Mouse (Mus musculus): ENCODE data around the gene Gm10491.
"Not testable (repeated sequence)": the region's sequence is repeated elsewhere in the genome, so short reads cannot be mapped to it uniquely, and the experiment has no call there.

Gene Gm10491

GRCm38 (mm10) chrX:7907735-7908134, at the start of gene Gm10491:
Gm10491 (minus strand) TSS chrX:7907835.
- DNase-seq (ENCODE audit: low read depth): no peak

GRCm38 (mm10) chrX:7950091-7950490, 42.5 kb upstream of the Gm10491 start:
- no peak for DNase-seq (ENCODE audit: low read depth)

- DNase-seq (ENCODE audit: low read depth): peak; percentile 94
These were observed 40.4 kb upstream of the Gm10491 start for GRCm38 (mm10) chrX:7947900-7948492.

DNA sequence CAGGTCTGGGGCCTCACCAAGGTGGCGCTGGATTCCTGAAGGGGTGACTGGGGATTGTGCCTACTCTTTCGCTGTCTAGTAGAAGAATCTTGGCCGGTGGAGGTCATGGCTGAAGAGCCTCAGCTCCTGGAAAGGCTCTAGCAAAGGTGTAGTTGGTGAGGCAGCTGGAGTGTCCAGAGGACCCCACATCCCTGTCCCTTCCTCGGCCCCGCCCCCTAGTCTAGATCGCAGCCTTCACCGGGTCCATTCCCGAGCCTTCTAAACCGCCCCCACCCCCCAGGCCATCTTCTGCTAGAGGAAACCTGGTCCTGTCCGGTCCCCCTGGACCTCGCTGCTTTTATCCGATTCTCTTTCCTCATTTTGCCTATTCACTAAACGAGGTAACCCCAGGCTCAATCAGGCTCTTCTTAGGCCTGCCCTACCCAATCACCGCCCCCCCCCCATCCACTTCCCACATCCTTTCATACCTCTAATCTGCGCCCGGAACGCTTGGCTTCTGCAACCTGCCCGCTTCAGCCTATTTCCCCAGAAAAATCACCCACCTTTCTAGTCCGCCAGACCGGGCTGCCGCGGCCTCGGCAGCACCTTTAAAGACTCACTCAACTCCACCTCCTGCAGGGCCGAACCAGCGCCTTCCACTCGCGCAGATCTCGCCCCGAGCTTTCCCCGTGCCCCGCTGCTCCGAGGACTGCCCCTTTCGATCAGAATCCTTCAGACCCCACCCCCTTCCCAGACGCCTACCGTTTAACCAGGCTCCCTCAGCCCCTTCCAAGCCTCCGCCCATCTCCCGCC, 39.7 kb upstream of the Gm10491 start, which contains the start of gene Hdac6:
Gene Hdac6, minus strand, starts transcription at position 782 of the 792 bp plus-strand sequence.
- no peak for DNase-seq (ENCODE audit: low read depth)

- DNase-seq (ENCODE audit: low read depth): no peak
These were observed 38.0 kb upstream of the Gm10491 start for GRCm38 (mm10) chrX:7945618-7946017.

DNA sequence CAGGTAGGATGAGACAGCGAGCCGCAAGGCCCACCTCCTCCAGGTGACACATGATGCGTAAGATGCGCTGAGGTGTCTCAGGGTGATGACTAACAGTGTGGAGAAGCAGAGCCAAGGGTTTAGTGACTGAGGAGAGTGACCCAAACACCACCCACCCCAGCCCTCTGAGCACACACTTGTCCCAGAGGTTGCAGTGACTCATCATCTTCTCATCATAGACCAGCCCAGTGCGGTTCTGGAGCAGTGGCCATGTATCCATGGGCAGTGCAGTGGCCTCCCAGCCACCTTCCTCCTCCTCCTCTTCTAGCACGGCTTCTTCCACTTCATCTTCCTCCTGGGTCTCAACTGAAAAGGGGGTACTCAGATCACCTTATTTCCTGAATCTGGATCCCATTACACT, 30.0 kb upstream of the Gm10491 start:
- no peak for DNase-seq (ENCODE audit: low read depth)

DNA sequence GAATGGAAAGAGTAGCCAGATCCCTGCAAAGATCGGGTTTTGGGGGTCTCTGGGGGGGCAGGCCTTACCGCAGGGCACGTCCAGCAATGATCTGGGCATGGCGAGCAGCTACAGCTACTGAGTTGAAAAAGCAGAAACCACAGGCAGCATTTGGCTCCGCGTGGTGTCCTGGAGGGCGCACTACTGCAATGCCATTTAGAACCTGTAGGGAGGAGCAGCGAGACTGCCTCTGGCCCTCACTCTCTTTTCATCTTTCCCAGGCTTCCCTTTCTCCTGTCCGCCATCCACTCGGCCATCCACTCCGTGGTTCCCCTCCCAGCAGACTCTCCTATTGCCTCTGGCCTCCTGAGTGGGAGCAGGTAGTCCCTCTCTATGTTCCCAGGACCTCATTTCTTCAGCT, 29.2 kb upstream of the Gm10491 start:
- DNase-seq (ENCODE audit: low read depth): no peak

DNA sequence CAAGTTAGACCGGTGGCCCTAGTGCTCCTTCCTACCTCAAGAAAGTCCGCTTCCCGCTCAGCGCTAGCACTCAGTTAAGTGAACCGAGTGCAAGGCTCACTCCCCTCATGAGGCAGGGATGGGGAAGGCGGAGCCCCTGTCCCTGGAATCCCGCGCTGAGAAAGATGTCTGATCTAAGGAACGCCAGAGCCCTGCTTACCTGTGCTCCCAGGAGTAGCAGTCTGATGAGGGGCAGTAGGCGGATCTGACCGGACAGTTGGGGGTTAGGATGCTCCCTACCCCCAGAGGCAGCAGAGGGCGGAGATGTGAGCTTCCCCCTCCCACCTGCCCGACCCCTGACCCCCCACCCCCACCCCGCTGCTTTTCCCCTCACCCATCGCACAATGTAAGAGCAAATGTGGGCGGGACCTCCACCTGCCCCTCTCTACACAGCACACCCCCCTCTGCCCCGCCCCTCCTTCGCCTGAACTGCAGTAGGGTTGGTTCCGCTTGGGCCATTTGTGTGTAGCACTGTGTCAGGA, 20.7 kb upstream of the Gm10491 start, which contains the start of gene Eras:
Gene Eras, minus strand, starts transcription at position 338 of the 521 bp plus-strand sequence.
- no peak for DNase-seq (ENCODE audit: low read depth)

DNA sequence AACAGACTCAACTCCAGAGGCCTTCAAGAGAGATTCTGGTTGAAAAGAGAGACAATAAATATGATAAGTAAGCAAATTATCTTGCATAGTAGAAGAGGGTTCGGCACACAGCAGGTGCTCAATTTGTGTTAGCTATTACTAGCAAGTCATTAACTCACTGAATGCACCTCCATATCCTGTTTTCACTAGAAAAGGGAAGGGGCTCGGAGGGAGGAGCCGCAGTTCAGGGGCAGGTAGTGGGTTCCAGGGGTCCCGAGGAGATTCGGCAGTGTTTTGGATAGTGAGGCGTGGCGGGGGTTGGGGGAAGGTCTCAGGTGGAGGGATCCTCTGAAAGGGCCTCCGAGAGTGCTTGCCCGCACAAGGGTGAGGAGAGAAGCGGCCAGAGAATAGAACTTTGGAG, 19.5 kb upstream of the Gm10491 start:
- no peak for DNase-seq (ENCODE audit: low read depth)

GRCm38 (mm10) chrX:7926266-7926665, 18.6 kb upstream of the Gm10491 start:
- DNase-seq (ENCODE audit: low read depth): no peak

DNA sequence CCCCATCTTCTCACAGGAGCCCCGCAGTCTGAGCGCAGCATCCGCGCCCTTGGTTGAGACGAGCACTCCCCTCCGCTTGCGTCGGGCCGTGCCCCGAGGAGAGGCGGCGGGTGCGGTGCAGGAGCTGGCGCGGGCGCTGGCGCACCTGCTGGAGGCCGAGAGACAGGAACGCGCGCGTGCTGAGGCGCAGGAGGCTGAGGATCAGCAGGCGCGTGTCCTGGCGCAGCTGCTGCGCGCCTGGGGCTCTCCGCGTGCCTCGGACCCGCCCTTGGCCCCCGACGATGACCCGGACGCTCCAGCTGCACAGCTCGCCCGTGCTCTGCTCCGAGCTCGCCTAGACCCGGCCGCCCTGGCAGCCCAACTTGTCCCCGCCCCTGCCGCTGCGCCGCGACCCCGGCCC, 14.4 kb upstream of the Gm10491 start:
- DNase-seq (ENCODE audit: low read depth): no peak

- no peak for DNase-seq (ENCODE audit: low read depth)
These were observed 12.2 kb upstream of the Gm10491 start, which contains the start of gene Pcsk1n for GRCm38 (mm10) chrX:7919601-7920383. Pcsk1n (plus strand) TSS chrX:7919822.

DNA sequence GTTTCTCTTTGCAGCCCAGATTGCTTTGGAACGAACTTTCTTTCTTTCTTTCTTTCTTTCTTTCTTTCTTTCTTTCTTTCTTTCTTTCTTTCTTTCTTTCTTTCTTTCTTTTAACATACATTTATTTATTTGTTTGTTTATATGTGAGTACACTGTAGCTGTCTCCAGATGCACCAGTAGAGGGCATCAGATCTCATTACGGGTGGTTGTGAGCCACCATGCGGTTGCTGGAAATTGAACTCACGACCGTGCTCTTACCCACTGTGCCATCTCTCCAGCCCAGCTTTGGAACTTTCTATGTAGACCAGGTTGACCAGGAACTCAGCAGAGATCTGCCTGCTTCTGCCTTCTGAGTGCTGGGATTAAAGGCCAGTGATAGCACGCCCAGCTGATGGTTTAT, 10.3 kb upstream of the Gm10491 start:
- DNase-seq (ENCODE audit: low read depth): peak; percentile 17

GRCm38 (mm10) chrX:7915669-7916068, 8.0 kb upstream of the Gm10491 start:
- peak; percentile 25 for DNase-seq (ENCODE audit: low read depth)

- no peak for DNase-seq (ENCODE audit: low read depth)
These were observed 2.8 kb upstream of the Gm10491 start for GRCm38 (mm10) chrX:7910473-7910872.

GRCm38 (mm10) chrX:7909242-7909641, 1.6 kb upstream of the Gm10491 start, which contains the start of gene Gm10490:
Gm10490 (plus strand) TSS chrX:7909542.
- not testable (repeated sequence) for DNase-seq (ENCODE audit: low read depth)

GRCm38 (mm10) chrX:7904441-7904840, 3.2 kb downstream of the Gm10491 start:
- no peak for DNase-seq (ENCODE audit: low read depth)

DNA sequence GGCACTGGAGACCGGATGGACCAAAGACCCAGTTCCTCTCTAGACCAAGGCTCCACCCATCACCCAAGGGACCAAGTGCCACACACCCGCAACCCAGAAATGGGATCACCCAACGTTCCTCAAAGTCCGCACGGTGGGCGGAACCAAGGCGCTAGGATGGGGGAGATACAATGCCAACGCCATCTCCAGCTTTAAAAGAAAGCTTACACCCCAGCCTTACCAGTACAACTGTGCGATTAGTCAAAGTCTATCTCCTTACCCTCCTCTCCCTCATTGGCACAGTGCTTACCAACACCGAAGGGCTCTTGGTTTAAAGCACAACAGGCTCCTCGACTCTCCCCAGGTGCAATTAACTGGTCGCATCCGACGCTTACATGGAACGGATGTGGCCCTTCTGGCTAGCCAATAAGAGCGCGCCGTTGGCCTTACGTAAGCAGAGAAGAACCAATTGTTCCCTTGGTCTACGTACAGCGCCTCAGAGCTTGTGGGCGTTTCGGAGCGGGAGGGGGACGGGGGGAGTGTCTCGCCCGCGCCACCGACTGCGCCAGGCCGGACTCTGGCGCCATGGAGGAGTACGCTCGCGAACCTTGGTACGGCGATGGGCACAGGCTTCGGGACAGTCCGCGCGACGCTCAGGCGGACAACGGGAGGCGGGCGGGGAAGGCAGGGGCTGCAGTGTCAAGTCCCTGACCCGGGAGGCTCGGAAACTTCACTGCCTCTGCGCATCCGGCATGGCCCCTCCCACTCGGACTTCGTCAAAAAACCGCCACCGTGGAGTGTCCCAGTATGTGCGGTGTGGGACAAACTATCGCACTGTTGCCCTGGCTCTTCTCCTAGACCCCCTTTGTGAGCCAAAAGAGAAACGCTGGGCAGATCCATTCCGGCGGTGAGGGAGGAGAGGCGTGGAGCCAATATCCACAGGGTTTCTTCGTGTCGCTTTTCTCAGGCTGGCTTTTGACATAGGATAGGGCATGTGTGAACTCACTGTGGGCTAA, 8.5 kb downstream of the Gm10491 start, which contains the start of the genes Pqbp1 and Timm17b:
Gene Pqbp1, minus strand, starts transcription at position 390 of the 995 bp plus-strand sequence.
Gene Timm17b, plus strand, starts transcription at position 478 of the 995 bp plus-strand sequence.
- peak; percentile 94 for DNase-seq (ENCODE audit: low read depth)

DNA sequence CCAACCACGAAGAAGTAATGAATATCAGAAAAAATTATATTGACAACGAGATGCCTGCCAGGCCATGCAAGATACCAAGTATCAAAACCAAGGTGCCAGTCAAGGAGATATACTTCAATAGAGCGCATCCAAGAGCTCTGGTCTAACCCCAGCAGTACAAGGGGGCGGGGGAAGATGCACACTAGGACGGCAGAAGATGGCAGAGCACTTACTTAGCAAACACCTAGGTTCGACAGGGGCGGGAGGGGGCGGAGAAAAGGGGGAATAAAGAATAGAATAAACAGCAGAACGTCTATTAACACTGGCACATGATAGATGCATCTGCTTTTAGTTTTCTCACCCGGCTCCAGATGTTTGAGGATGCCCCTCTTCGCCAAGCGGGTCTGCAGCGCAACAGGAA, 9.4 kb downstream of the Gm10491 start:
- DNase-seq (ENCODE audit: low read depth): peak; percentile 53

DNA sequence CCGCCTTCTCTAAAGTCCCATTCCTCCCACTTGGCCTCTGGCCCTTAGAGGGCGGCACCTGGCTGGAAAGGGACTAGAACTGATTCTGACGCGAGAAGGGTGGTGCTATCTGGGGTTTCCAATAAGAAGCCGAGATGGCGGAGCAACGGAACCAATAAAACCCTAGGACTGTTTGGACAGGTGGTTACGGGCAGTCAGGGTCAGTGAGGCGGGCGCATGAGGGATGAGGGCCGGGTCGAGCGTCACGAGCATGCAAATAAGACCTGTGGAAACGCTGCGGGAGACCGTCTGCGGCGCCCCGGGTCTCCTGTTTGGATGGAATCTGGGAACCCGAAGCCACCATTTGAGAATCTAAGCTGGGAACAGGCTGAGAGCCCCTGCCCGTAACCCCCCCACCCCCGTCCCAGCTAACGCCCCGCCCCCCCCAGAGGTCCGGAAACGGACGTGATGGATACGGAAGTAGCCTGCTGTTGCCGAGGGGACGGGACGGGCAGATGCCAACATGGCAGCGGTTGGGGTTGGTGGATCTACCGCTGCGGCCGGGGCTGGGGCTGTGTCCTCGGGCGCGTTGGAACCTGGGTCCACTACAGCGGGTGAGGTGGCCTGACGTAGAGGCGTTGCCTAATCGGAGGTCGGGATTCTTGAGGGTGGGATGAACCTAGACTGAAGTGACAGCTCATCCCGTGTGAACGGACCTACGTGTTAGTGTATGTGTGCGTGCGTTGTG, 23.6 kb downstream of the Gm10491 start, which contains the start of gene Slc35a2:
Gene Slc35a2, plus strand, starts transcription at position 188 of the 727 bp plus-strand sequence.
- DNase-seq (ENCODE audit: low read depth): peak; percentile 84
